In genomic region chr9:25526927-25527337, GRCm38 (mm10) we compare ENCODE assay signal across 7 mouse cellular contexts. TPM values are rescaled to one million over a fixed set of nuclear protein-coding genes. Genes with fewer than 3 reads are reported as not detected.
A peak's percentile ranks its signal among the peaks of the same experiment; 100 is the strongest.
DNase-seq lines count a peak whose midpoint lies in the region; ATAC-seq and TF ChIP-seq lines count a peak whose summit lies in the region.

No protein-coding gene starts in this region.

- no peaks in the 10 kb centered on the region for H3K27me3 ChIP-seq in heart, adult 2 months (ENCODE audit: control insufficient read depth, insufficient read depth, low read length)
- H3K27me3 ChIP-seq in limb, embryonic 13.5 days: no peaks in the 10 kb centered on the region

- peak; percentile 95 for ATAC-seq in limb, embryonic 13.5 days (ENCODE audit: low FRiP score, low read depth)
- no peak for ATAC-seq in CD4-positive, CD25-positive, alpha-beta regulatory T cell, adult 4 months

- H3K4me2 ChIP-seq in limb, embryonic 13.5 days (replicated peaks): peak overlapping the region; percentile 30

- peak; percentile 67; the same call in 1 of the 2 replicates for TF ChIP-seq EP300 in heart, adult 2 months (IDR thresholded peaks at IDR 0.05; ENCODE audit: insufficient read depth, low read depth, low read length)

- peak; percentile 23 for DNase-seq in 3T3-L1 (ENCODE audit: low read depth, low spot score)
- DNase-seq in brain, adult 2 months (ENCODE audit: low read depth, low spot score): peak; percentile 23
- peak in 1 of 2 experiments; percentile 72 for DNase-seq in heart, adult 2 months
- no peak for DNase-seq in cerebellum, postnatal 4 days (ENCODE audit: low spot score in 2 of 2)
- DNase-seq in adrenal gland, postnatal 4 days (ENCODE audit: low spot score in 2 of 2): no peak

- intact Hi-C loops in heart, adult 2 months (cut with DNase I): no loop called here

- peak overlapping the region; percentile 61 for H3K27ac ChIP-seq in heart, adult 2 months
- H3K27ac ChIP-seq in limb, embryonic 13.5 days: peak overlapping the region; percentile 85

- H3K4me3 ChIP-seq in heart, adult 2 months: no peak overlapping the region
- no peak overlapping the region for H3K4me3 ChIP-seq in limb, embryonic 13.5 days

- H3K9me3 ChIP-seq in limb, embryonic 13.5 days: no peaks in the 10 kb centered on the region

- no peak for TF ChIP-seq POLR2A in heart, adult 2 months (IDR thresholded peaks at IDR 0.05; ENCODE audit: insufficient read depth, low read depth, low read length)

- H3K79me2 ChIP-seq in heart, adult 2 months (replicated peaks; ENCODE audit: control insufficient read depth, insufficient read depth, low read length): peaks cover 6% of the 10 kb centered on the region

- no peak overlapping the region for H3K9ac ChIP-seq in heart, adult 2 months (ENCODE audit: low read depth, low read length)
- H3K9ac ChIP-seq in limb, embryonic 13.5 days: no peak overlapping the region

- no peak for TF ChIP-seq CTCF in heart, adult 2 months (IDR thresholded peaks at IDR 0.05)

- peaks cover 11% of the 10 kb centered on the region for H3K4me1 ChIP-seq in heart, adult 2 months (ENCODE audit: control insufficient read depth, insufficient read depth, low read length)
- H3K4me1 ChIP-seq in limb, embryonic 13.5 days: peaks cover 26% of the 10 kb centered on the region

- peaks cover 3% of the 10 kb centered on the region for H3K36me3 ChIP-seq in heart, adult 2 months (ENCODE audit: control insufficient read depth, insufficient read depth, low read length)
- no peaks in the 10 kb centered on the region for H3K36me3 ChIP-seq in limb, embryonic 13.5 days

RNA-seq across cellular contexts. Expression of gene Eepd1, which starts 45.6 kb away (rescaled TPM):
- 10 to 100 TPM; 18.9 to 23.3 TPM for total RNA-seq in heart, adult 2 months (2021)
- polyA plus RNA-seq in heart, adult 2 months (2012; rRNA removed): 16.7 and 21.3 TPM in 2 replicates
- 22.8 and 23.0 TPM in 2 replicates for polyA plus RNA-seq in limb, embryonic 13.5 days (2015; fragmentation: Nextera tagmentation; extraction: Ambion mirVana)
- total RNA-seq in adrenal gland, postnatal 4 days (2021): 10 to 100 TPM; 41.6 to 49.1 TPM
- polyA plus RNA-seq in CD4-positive, CD25-positive, alpha-beta regulatory T cell, adult 4 months (2017; shearing (Covaris generic)): under 1 TPM; 0.31 to 0.80 TPM

Comparison
In these comparisons a context has a peak if more than half of its experiments do, and no peak if none do; other contexts are left out.
1. DNase-seq: peak in 3T3-L1 (single experiment) and brain, adult 2 months (single experiment); none in cerebellum, postnatal 4 days (0 of 2) and adrenal gland, postnatal 4 days (0 of 2).